Mouse (Mus musculus) MN1 (cell line): ENCODE measurements around the gene Lrrc75a.
A peak's percentile ranks its signal among the peaks of the same experiment; 100 is the strongest.

ENCODE experiments used
- DNase-seq: peaks from one replicate; pipeline ENCODE4 v3.0.0-alpha.2; 2016; ENCODE audit warnings: low spot score

The Lrrc75a gene

GRCm38 (mm10) chr11:62591904-62592575, 56.3 kb downstream of the Lrrc75a start:
- no peak for DNase-seq

- DNase-seq: no peak
Observed at GRCm38 (mm10) chr11:62591026-62591425, 57.3 kb downstream of the Lrrc75a start.

GRCm38 (mm10) chr11:62589391-62589790, 58.9 kb downstream of the Lrrc75a start:
- no peak for DNase-seq

- no peak for DNase-seq
Observed at GRCm38 (mm10) chr11:62587034-62587433, 61.3 kb downstream of the Lrrc75a start.

- no peak for DNase-seq
Observed at GRCm38 (mm10) chr11:62584671-62585206, 63.6 kb downstream of the Lrrc75a start.

GRCm38 (mm10) chr11:62583031-62583430, 65.3 kb downstream of the Lrrc75a start:
- no peak for DNase-seq

- peak; percentile 30 for DNase-seq
Observed at GRCm38 (mm10) chr11:62576530-62577152, 71.7 kb downstream of the Lrrc75a start.

- peak; percentile 72 for DNase-seq
Observed at GRCm38 (mm10) chr11:62575659-62576438, 72.5 kb downstream of the Lrrc75a start.

- DNase-seq: peak; percentile 90
Observed at GRCm38 (mm10) chr11:62575297-62575658, 73.0 kb downstream of the Lrrc75a start.

GRCm38 (mm10) chr11:62574703-62575085, 73.6 kb downstream of the Lrrc75a start:
- no peak for DNase-seq

GRCm38 (mm10) chr11:62573959-62574702, 74.2 kb downstream of the Lrrc75a start, which contains the start of gene Trpv2:
TSS of gene Trpv2 (plus strand) at chr11:62574486.
- DNase-seq: no peak

- no peak for DNase-seq
Observed at GRCm38 (mm10) chr11:62568300-62568699, 80.0 kb downstream of the Lrrc75a start.

GRCm38 (mm10) chr11:62566211-62566610, 82.1 kb downstream of the Lrrc75a start:
- peak; percentile 58 for DNase-seq

- no peak for DNase-seq
Observed at GRCm38 (mm10) chr11:62565747-62566146, 82.6 kb downstream of the Lrrc75a start.

- DNase-seq: no peak
Observed at GRCm38 (mm10) chr11:62563590-62563989, 84.7 kb downstream of the Lrrc75a start.

- no peak for DNase-seq
Observed at GRCm38 (mm10) chr11:62560463-62561016, 87.8 kb downstream of the Lrrc75a start.

- DNase-seq: peak; percentile 39
Observed at GRCm38 (mm10) chr11:62558961-62559646, 89.2 kb downstream of the Lrrc75a start.

- no peak for DNase-seq
Observed at GRCm38 (mm10) chr11:62558152-62558551, 90.2 kb downstream of the Lrrc75a start.

GRCm38 (mm10) chr11:62557205-62557604, 91.1 kb downstream of the Lrrc75a start:
- peak; percentile 13 for DNase-seq

- DNase-seq: peak; percentile 21
Observed at GRCm38 (mm10) chr11:62555896-62556412, 92.4 kb downstream of the Lrrc75a start.
